Mouse (Mus musculus) lung, postnatal 0 days (tissue): ENCODE measurements around the gene Parp9. TPM values are rescaled to one million over a fixed set of nuclear protein-coding genes. Genes with fewer than 3 reads are reported as not detected.
"Not testable (repeated sequence)": the region's sequence is repeated elsewhere in the genome, so short reads cannot be mapped to it uniquely, and the experiment has no call there.

Experiments used
- ATAC-seq: fragments of 200-750 bp; cut with Nextera tagmentation; 2 replicates; pipeline ENCODE4 v1.8.0; 2017; ENCODE audit warnings: moderate library complexity
- DNase-seq: peaks from one replicate; pipeline ENCODE4 v3.0.0-alpha.2; 2016; ENCODE audit warnings: low spot score
- H3K27ac ChIP-seq: fragments of 300-500 bp; sonication (generic); 2 replicates; pipeline ENCODE4 v1.5.1; 2014; ENCODE audit warnings: antibody characterized with exemption, mild to moderate bottlenecking, low read length, mixed read lengths
- H3K27me3 ChIP-seq: fragments of 300-500 bp; sonication (generic); replicated peaks from 2 replicates; pipeline ENCODE4 v1.6.1; 2014; ENCODE audit warnings: low read length, mixed read lengths; ENCODE audit not compliant: insufficient read depth
- H3K36me3 ChIP-seq: fragments of 300-500 bp; sonication (generic); 2 replicates; pipeline ENCODE4 v1.6.1; 2014; ENCODE audit warnings: low read length, mixed read lengths; ENCODE audit not compliant: insufficient read depth
- H3K4me1 ChIP-seq: fragments of 300-500 bp; sonication (generic); 2 replicates; pipeline ENCODE4 v1.6.1; 2014; ENCODE audit warnings: antibody characterized with exemption, low read depth, low read length, mixed read lengths; ENCODE audit not compliant: insufficient read depth
- H3K4me2 ChIP-seq: fragments of 300-500 bp; sonication (generic); replicated peaks from 2 replicates; pipeline ENCODE4 v1.6.1; 2014; ENCODE audit warnings: low read depth, mild to moderate bottlenecking, low read length, moderate library complexity, mixed read lengths
- H3K4me3 ChIP-seq: fragments of 300-500 bp; sonication (generic); 2 replicates; pipeline ENCODE4 v1.5.1; 2014; ENCODE audit warnings: low read depth, low read length
- H3K9ac ChIP-seq: fragments of 300-500 bp; sonication (generic); replicated peaks from 2 replicates; pipeline ENCODE4 v1.6.1; 2014; ENCODE audit warnings: low read depth, mild to moderate bottlenecking
- H3K9me3 ChIP-seq: fragments of 300-500 bp; sonication (generic); 2 replicates; pipeline ENCODE4 v1.6.1; 2016; ENCODE audit warnings: low read length, mixed read lengths
- CTCF ChIP-seq: IDR thresholded peaks from 2 replicates; pipeline ENCODE4 v1.5.1; 2016; ENCODE audit warnings: antibody characterized with exemption, mild to moderate bottlenecking
- EP300 ChIP-seq: IDR thresholded peaks from 2 replicates; pipeline ENCODE4 v1.6.1; 2016; ENCODE audit warnings: antibody characterized with exemption, mild to moderate bottlenecking, control low read depth
- WGBS: fragments of 180-500 bp; shearing (Covaris S2); extraction: QIAGEN DNeasy Blood & Tissue Kit; methylation state at CpG from one replicate; pipeline ENCODE4 v1.1.7; 2014; 5-methylcytosine and 5-hydroxymethylcytosine counted together
- polyA plus RNA-seq: library from polyadenylated mRNA; unstranded; fragments of >200 nt; fragmentation: Nextera tagmentation; extraction: Ambion mirVana; gene quantifications from 2 replicates; pipeline ENCODE4 v1.2.1, GENCODE M21; 2015

The Parp9 gene
- polyA plus RNA-seq, 1 experiment from 2014 or later: 14.2 TPM

DNA sequence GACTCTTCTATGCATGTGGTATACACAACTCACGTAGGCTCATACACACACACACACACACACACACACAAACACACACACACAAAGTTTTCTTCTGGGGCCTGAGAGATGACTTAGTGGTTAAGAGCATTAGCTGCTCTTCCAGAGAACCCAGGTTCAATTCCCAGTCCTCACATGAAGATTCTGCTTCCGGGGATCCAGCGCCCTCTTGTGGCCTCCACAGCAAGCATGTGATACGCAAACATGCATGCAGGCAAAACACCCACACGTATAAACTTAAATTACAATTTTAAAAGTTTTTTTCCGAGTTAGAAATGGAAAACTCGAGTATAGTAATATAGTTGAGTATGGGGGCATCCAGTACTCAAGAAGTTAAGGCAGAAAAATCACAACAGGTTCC, 3.1 kb downstream of the Parp9 start:
- peaks cover 7% of the 10 kb centered on the region; the same call in 1 of the 2 replicates for H3K36me3 ChIP-seq
- no peak overlapping the region for H3K4me3 ChIP-seq
- H3K9me3 ChIP-seq: no peaks in the 10 kb centered on the region
- H3K4me2 ChIP-seq: no peak overlapping the region
- H3K27me3 ChIP-seq: no peaks in the 10 kb centered on the region
- H3K27ac ChIP-seq: no peak overlapping the region
- WGBS: 81% methylated on average over 7 of the region's 7 CpGs
- H3K4me1 ChIP-seq: no peaks in the 10 kb centered on the region
- DNase-seq (no peak), ATAC-seq (no peak)
- peak; percentile 53 for TF ChIP-seq CTCF
- TF ChIP-seq EP300: no peak
- H3K9ac ChIP-seq: no peak overlapping the region

DNA sequence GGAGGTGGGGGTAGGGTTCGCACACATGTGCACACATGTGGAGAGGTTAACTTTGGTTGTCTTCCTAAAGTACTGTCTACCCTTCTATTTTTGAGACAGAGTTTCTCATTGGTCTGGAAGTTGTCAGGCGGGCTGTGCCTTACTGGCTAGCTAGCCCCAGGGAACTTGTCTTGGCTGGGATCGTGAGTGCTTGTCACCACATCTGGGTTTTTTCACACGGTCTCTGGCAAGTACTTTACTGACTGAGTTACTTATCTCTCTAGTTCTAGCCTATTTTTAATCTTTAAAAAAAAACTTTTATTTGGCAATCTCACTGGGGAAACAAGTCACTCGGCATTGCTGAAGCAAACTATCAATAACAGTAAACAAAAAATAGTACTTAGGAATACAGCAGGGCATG, 11.0 kb downstream of the Parp9 start:
- Histone ChIP-seq H3K9ac (no peak overlapping the region), H3K4me1 (no peaks in the 10 kb centered on the region), H3K9me3 (no peaks in the 10 kb centered on the region), H3K27ac (no peak overlapping the region), H3K36me3 (peaks cover 20% of the 10 kb centered on the region; the same call in 1 of the 2 replicates), H3K4me2 (no peak overlapping the region), H3K27me3 (no peaks in the 10 kb centered on the region), H3K4me3 (no peak overlapping the region)
- no peak for TF ChIP-seq CTCF
- no peak for TF ChIP-seq EP300
- ATAC-seq: no peak
- 75% methylated on average over 5 of the region's 5 CpGs for WGBS
- DNase-seq: no peak

DNA sequence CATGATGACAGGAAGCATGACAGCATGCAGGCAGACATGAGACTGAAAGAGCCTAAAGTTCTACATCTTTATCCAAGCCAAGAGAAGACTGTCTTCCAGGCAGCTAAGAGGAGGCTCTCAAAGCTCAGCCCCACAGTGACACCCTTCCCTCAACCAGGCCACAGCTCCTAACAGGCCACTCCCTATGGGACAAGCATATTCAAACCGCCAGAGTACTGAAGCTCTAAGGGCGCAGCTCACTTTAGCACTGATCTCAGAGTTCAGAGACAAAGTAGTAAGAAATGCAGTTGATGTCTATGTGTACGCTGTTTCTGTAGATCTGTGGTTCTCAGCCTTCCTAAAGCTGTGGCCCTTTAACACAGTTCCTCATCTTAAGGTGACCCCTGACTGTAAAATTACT, 12.9 kb downstream of the Parp9 start:
- H3K27ac ChIP-seq: no peak overlapping the region
- no peaks in the 10 kb centered on the region for H3K27me3 ChIP-seq
- H3K9ac ChIP-seq: no peak overlapping the region
- H3K4me3 ChIP-seq: no peak overlapping the region
- ATAC-seq: no peak
- 88% methylated on average over 3 of the region's 3 CpGs for WGBS
- no peaks in the 10 kb centered on the region for H3K9me3 ChIP-seq
- no peak overlapping the region for H3K4me2 ChIP-seq
- H3K36me3 ChIP-seq: peaks cover 17% of the 10 kb centered on the region; the same call in 1 of the 2 replicates
- H3K4me1 ChIP-seq: no peaks in the 10 kb centered on the region
- DNase-seq: no peak
- TF ChIP-seq EP300 (no peak), CTCF (no peak)

DNA sequence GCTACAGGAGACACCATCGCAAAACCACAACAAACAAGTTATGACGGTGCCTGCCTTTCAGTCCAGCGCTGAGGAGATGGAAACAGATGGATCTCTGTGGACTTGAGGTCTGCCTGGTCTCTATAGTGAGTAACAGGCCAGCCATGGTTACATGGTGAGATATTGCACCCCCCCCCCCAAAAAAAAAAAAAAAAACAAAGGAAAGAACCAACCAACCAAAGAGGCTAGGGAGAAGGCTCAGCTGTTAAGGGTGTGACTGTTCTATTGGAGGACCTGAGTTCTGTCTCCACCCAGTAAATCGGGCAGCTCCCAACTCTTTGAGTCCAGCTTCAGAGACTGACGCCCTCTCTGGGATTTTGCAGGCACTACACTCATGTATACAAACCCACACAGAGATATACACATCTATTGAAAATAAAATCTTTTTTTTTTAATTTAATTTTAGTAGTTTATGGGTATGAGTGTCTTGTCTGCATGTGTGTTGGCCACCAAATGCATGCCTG, 14.4 kb downstream of the Parp9 start:
- Histone ChIP-seq H3K9me3 (no peaks in the 10 kb centered on the region), H3K4me2 (no peak overlapping the region), H3K4me1 (no peaks in the 10 kb centered on the region), H3K27me3 (no peaks in the 10 kb centered on the region), H3K27ac (no peak overlapping the region), H3K36me3 (peaks cover 15% of the 10 kb centered on the region; the same call in 1 of the 2 replicates), H3K9ac (no peak overlapping the region), H3K4me3 (no peak overlapping the region)
- DNase-seq (no peak), ATAC-seq (no peak)
- TF ChIP-seq CTCF: no peak
- TF ChIP-seq EP300: no peak
- 87% methylated on average over 5 of the region's 5 CpGs for WGBS

DNA sequence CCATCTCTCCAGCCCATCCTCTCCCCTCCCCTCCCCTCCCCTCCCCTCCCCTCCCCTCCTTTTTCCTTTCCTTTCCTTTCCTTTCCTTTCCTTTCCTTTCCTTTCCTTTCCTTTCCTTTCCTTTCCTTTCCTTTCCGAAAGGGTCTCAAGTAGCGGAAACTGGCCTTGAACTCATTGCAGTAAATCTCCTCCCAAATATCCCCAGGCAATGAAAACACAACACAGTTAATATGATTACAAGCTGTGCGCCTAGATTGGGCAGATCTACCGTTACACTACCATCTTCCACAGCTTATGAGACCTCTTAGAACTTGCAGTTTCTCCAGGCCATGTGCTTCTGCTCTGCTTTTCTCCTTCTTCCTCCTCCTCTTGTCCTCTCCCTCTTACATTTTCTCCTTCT, 27.7 kb downstream of the Parp9 start:
- H3K4me1 ChIP-seq: not testable (repeated sequence)

DNA sequence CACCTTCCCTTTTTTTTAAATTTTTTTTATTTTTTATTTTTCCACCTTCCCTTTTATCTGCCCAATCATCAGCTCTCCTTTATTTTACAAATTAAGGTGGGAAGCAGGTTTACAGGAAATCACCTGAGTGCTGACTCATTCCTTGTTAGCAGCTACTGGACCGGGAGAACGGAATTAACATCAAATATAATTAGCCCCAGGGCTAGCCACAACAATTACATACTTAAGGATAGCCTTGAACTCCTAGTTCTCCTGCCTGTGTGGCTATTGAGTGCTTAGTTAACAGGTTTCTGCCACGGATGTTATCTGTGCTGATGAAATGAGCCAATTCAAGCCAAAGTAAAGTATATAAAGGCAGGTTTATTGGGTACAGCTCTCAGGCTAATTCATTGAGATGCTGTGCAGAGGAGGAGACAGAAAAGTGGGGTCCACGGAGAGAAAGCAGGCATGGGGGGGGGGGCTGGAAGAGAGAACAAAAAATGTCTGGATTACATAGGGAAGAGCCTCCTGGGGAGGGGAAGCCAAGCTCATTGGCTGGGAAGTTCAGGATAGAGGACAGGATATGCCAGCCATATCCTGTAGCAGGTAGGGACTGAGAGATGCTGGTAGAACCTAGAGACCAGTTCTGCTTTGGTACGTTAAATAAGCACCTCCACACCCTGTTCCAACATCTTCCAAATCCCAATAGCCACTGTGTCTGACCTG, 28.3 kb downstream of the Parp9 start:
- H3K36me3 ChIP-seq: peaks cover 8% of the 10 kb centered on the region; the same call in 1 of the 2 replicates
- no peaks in the 10 kb centered on the region for H3K27me3 ChIP-seq
- ATAC-seq (no peak), DNase-seq (no peak)
- H3K4me3 ChIP-seq: no peak overlapping the region
- WGBS: 64% methylated on average over 5 of the region's 5 CpGs
- H3K9me3 ChIP-seq: no peaks in the 10 kb centered on the region
- no peak overlapping the region for H3K27ac ChIP-seq
- TF ChIP-seq EP300 (no peak), CTCF (no peak)
- H3K4me2 ChIP-seq: no peak overlapping the region
- H3K9ac ChIP-seq: no peak overlapping the region
- H3K4me1 ChIP-seq: no peaks in the 10 kb centered on the region

More for the DNA sequence above, 27.7 kb downstream of the Parp9 start:
- H3K27me3 ChIP-seq, H3K27ac ChIP-seq, ATAC-seq, H3K4me3 ChIP-seq, H3K4me2 ChIP-seq, H3K36me3 ChIP-seq, H3K9ac ChIP-seq, DNase-seq, H3K9me3 ChIP-seq: not testable (repeated sequence)
- 73% methylated on average over 2 of the region's 4 CpGs for WGBS
